Mouse (Mus musculus): ENCODE data around the gene Coasy. TPM values are rescaled to one million over a fixed set of nuclear protein-coding genes. Genes with fewer than 3 reads are reported as not detected.
A peak's percentile ranks its signal among the peaks of the same experiment; 100 is the strongest.

The Coasy gene
- polyA plus RNA-seq, 1 experiment: not detected

DNA sequence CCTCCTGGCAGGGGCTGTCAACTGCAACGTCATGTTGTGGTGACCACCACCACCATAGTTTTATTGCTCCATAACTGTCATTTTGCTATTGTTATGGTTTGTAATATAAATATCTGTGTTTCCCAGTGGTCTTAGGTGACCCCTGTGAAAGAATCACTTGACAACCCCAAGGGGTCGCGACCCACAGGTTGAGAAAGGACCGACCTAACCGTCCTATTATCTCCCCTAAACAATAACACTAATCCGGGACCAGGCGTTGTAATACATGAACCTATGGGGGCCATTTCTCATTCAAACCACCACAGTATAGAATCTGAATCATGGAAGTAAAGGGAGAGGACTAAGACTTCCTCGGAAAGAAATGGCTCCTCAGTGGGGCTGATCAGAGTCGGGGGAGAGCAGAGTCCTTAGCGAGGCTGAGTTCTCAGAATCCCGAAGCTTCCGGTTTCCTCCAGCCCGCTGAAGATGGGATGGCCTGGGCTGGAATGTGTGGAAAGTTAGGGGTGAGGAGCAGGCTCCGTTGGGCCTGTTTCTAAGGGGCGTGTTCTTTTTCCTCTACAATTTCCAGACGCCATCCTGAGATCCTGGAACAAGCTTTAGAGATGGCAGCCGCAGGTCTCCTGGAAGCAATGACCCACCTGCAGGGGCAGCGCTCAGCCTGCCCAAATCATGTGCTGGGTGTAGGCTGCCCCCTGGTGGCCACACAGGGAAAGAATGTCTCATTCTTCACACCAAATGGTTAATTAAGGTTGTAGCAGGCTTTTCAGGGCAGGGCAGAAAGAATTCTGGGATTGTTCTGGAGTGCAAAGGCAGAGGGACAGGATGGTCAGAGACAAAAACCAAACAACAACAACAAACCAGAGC is 15.6 kb upstream of the Coasy start:
- 14% methylated on average over 18 of the region's 18 CpGs for WGBS
- TF ChIP-seq POLR2A (IDR thresholded peaks at IDR 0.05; ENCODE audit: insufficient read depth, low read depth, low read length): no peak
- TF ChIP-seq CTCF (IDR thresholded peaks at IDR 0.05; ENCODE audit: insufficient read depth, low read depth, low read length): peak; percentile 94
- Histone ChIP-seq H3K27ac (ENCODE audit: insufficient read depth, low read depth, low read length) (no peak overlapping the region), H3K4me1 (ENCODE audit: control insufficient read depth, insufficient read depth, low read length) (peaks cover 23% of the 10 kb centered on the region), H3K4me3 (ENCODE audit: insufficient read depth, low read depth, low read length) (no peak overlapping the region)

DNA sequence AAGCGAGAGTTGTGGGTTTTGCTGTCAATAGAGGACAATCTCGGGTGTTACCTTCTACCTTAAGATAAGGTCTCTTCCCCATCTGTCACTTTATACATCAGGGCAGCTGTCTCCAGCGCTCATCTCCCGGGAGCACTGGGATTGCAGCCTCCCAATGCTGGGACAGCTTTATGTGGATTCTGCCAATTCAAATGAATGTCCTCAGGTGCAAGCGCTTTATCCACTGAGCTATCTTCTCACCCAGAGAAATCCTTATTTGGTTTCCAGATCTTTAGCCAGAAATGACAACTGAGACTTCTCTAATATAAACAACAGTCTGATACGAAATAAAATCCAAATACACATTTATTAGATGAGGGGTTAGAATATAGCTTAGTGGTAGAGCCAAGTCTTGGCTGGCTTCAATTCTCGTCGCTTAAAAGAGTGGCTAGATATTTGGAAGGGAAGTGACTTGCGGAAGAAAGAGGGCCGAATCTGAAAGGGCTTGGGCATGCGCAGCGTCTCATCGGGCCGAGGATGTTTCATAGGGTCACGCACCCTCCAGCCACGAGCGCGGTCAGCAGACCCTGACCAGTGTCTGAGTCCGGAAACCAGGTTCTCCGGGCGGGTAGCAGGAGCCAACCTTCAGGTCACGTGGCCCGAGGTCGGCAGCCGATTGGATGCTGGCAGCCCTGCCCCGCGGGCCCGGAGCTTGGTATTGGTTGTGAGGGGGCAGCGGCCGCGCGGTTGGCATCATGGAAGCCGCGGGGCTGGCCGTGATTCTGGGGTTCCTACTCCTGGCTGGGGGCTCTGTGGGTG is 12.8 kb upstream of the Coasy start, which contains the start of gene Naglu:
Gene Naglu, plus strand, starts transcription at position 622 of the 798 bp plus-strand sequence.
- TF ChIP-seq CTCF (IDR thresholded peaks at IDR 0.05; ENCODE audit: insufficient read depth, low read depth, low read length) (no peak), POLR2A (IDR thresholded peaks at IDR 0.05; ENCODE audit: insufficient read depth, low read depth, low read length) (peak; percentile 87)
- H3K4me1 ChIP-seq (ENCODE audit: control insufficient read depth, insufficient read depth, low read length): peaks cover 11% of the 10 kb centered on the region
- 4% methylated on average over 35 of the region's 35 CpGs for WGBS
- H3K27ac ChIP-seq (ENCODE audit: insufficient read depth, low read depth, low read length): peak within 1 kb of the TSS; percentile 35; the same call in 1 of the 2 replicates
- H3K4me3 ChIP-seq (ENCODE audit: insufficient read depth, low read depth, low read length): peak within 1 kb of the TSS; percentile 87

DNA sequence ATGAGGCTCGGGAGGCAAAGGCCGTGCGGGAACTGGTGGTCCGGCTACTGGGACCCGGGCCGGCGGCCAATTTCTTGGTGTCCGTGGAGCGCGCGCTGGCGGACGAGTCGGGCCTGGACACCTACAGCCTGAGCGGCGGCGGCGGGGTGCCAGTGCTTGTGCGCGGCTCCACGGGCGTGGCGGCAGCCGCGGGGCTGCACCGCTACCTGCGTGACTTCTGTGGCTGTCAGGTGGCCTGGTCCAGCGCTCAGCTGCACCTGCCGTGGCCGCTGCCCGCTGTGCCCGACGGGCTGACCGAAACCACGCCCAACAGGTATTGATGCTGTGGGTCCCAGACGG is 12.2 kb upstream of the Coasy start:
- Histone ChIP-seq H3K27ac (ENCODE audit: insufficient read depth, low read depth, low read length) (0 out of 2 replicates have a peak overlapping the region, but pooled peaks have one; percentile 35), H3K4me1 (ENCODE audit: control insufficient read depth, insufficient read depth, low read length) (peaks cover 11% of the 10 kb centered on the region), H3K4me3 (ENCODE audit: insufficient read depth, low read depth, low read length) (peak overlapping the region; percentile 87)
- TF ChIP-seq CTCF (IDR thresholded peaks at IDR 0.05; ENCODE audit: insufficient read depth, low read depth, low read length) (no peak), POLR2A (IDR thresholded peaks at IDR 0.05; ENCODE audit: insufficient read depth, low read depth, low read length) (no peak)
- WGBS: under 1% methylated on average over 36 of the region's 36 CpGs

- no peak overlapping the region; the same call in 1 of the 2 replicates for H3K4me3 ChIP-seq (ENCODE audit: insufficient read depth, low read depth, low read length)
- TF ChIP-seq POLR2A (IDR thresholded peaks at IDR 0.05; ENCODE audit: insufficient read depth, low read depth, low read length) (no peak), CTCF (IDR thresholded peaks at IDR 0.05; ENCODE audit: insufficient read depth, low read depth, low read length) (no peak)
- WGBS: 67% methylated on average over 6 of the region's 6 CpGs
- peaks cover 11% of the 10 kb centered on the region for H3K4me1 ChIP-seq (ENCODE audit: control insufficient read depth, insufficient read depth, low read length)
- H3K27ac ChIP-seq (ENCODE audit: insufficient read depth, low read depth, low read length): no peak overlapping the region
These were observed 11.4 kb upstream of the Coasy start for GRCm38 (mm10) chr11:101070987-101071386.

- peaks cover 9% of the 10 kb centered on the region for H3K4me1 ChIP-seq (ENCODE audit: control insufficient read depth, insufficient read depth, low read length)
- WGBS: 81% methylated on average over 14 of the region's 14 CpGs
- no peak overlapping the region for H3K27ac ChIP-seq (ENCODE audit: insufficient read depth, low read depth, low read length)
- H3K4me3 ChIP-seq (ENCODE audit: insufficient read depth, low read depth, low read length): no peak overlapping the region
- no peak for TF ChIP-seq CTCF (IDR thresholded peaks at IDR 0.05; ENCODE audit: insufficient read depth, low read depth, low read length)
- TF ChIP-seq POLR2A (IDR thresholded peaks at IDR 0.05; ENCODE audit: insufficient read depth, low read depth, low read length): no peak
These were observed 10.4 kb upstream of the Coasy start for GRCm38 (mm10) chr11:101071810-101072428.

- no peak within 1 kb of the TSS for H3K4me3 ChIP-seq (ENCODE audit: insufficient read depth, low read depth, low read length)
- no peak for TF ChIP-seq POLR2A (IDR thresholded peaks at IDR 0.05; ENCODE audit: insufficient read depth, low read depth, low read length)
- TF ChIP-seq CTCF (IDR thresholded peaks at IDR 0.05; ENCODE audit: insufficient read depth, low read depth, low read length): no peak
- WGBS: 73% methylated on average over 9 of the region's 9 CpGs
- peaks cover 11% of the 10 kb centered on the region for H3K4me1 ChIP-seq (ENCODE audit: control insufficient read depth, insufficient read depth, low read length)
- no peak within 1 kb of the TSS for H3K27ac ChIP-seq (ENCODE audit: insufficient read depth, low read depth, low read length)
These were observed 4.2 kb upstream of the Coasy start, which contains the start of gene Hsd17b1 for GRCm38 (mm10) chr11:101078121-101078520. Gene Hsd17b1, plus strand, starts transcription at chr11:101078411.

GRCm38 (mm10) chr11:101079746-101080145 is 2.6 kb upstream of the Coasy start:
- H3K4me1 ChIP-seq (ENCODE audit: control insufficient read depth, insufficient read depth, low read length): peaks cover 16% of the 10 kb centered on the region
- no peak overlapping the region for H3K4me3 ChIP-seq (ENCODE audit: insufficient read depth, low read depth, low read length)
- no peak overlapping the region for H3K27ac ChIP-seq (ENCODE audit: insufficient read depth, low read depth, low read length)
- TF ChIP-seq CTCF (IDR thresholded peaks at IDR 0.05; ENCODE audit: insufficient read depth, low read depth, low read length) (no peak), POLR2A (IDR thresholded peaks at IDR 0.05; ENCODE audit: insufficient read depth, low read depth, low read length) (no peak)
- 15% methylated on average over 27 of the region's 27 CpGs for WGBS

DNA sequence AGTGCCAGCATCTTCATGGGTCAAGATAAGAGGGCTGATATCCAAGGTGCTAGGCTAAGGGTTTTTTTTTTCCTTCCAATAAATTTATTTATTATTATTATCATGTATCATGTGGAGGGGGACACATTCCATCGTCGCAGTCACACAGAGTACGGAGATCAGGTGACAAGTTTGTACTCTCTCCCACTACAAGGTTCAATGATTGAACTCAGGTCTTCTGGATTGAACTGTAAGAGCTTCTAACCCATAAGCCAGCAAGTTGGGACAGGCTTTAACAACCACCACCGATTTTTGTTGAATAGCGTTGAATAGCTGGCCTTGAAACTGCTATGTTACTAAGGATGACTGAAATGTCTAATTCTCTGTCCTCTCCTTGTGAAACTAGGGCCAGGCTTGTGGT is 1.9 kb upstream of the Coasy start:
- WGBS: 73% methylated on average over 5 of the region's 5 CpGs
- no peak for TF ChIP-seq POLR2A (IDR thresholded peaks at IDR 0.05; ENCODE audit: insufficient read depth, low read depth, low read length)
- no peak for TF ChIP-seq CTCF (IDR thresholded peaks at IDR 0.05; ENCODE audit: insufficient read depth, low read depth, low read length)
- Histone ChIP-seq H3K4me3 (ENCODE audit: insufficient read depth, low read depth, low read length) (no peak overlapping the region), H3K27ac (ENCODE audit: insufficient read depth, low read depth, low read length) (no peak overlapping the region), H3K4me1 (ENCODE audit: control insufficient read depth, insufficient read depth, low read length) (peaks cover 16% of the 10 kb centered on the region)
